8 mouse cellular contexts compared by ENCODE assay signal in the genomic region with DNA sequence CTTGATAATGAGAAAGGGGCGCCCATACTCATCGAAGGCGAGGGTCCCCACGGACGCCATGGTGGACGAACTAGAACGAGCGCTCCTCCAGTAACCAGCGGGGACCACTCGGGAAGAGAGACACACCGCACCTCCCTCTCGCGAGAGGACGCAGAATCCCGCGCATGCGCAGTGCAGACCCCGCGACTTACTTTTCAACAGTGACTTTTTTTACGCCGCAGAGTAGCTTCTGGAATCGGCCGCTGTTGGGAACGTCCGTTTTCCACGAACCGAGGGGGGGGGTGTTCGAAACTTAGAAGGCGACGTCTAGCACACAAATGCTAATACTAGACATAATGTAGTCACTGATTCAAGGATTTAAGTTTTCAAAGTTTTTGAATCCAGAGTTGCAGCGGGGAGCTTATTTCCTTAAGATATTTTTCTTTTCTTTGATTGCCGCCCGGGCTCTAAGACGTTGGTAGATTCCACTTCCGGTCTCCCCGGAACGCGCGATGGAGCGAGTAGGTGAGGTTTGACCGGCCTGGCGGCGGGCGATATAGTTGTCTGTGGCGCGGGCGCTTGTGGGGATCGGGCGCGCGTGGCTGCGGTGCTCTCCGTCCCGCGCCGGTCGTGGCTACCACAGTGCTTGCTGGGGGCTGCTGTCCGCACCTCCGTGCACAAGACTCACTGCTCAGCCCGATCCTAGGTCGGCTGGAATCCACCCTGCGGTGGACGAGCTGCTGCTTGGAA. TPM values are rescaled to one million over a fixed set of nuclear protein-coding genes. Genes with fewer than 3 reads are reported as not detected.
DNase-seq lines count a peak whose midpoint lies in the region; ATAC-seq and TF ChIP-seq lines count a peak whose summit lies in the region.

A gene (minus strand): TSS at position 159 of the 729 bp plus-strand sequence.
A gene (plus strand): TSS at position 207 of the 729 bp plus-strand sequence.

- peak; percentile 99 for DNase-seq in A20 (ENCODE audit: low read depth, low spot score)
- peak; percentile 97 to 99 for DNase-seq in heart, adult 9 months (ENCODE audit: low spot score in 2 of 2)
- peak; percentile 96 to 99 for DNase-seq in monocyte, adult 2 months (ENCODE audit: low read depth in 1 of 2, low spot score in 2 of 2)
- peak; percentile 98 for DNase-seq in spleen, postnatal 36 days (ENCODE audit: low spot score in 2 of 2)

- peak; percentile 91 for ATAC-seq in kidney, embryonic 14.5 days (ENCODE audit: low FRiP score, low TSS enrichment)
- ATAC-seq in limb, embryonic 15.5 days (ENCODE audit: insufficient number of reproducible peaks, low FRiP score, low TSS enrichment, low read depth), result peak; percentile 85

- no peaks in the 10 kb centered on the region for H3K9me3 ChIP-seq in kidney, embryonic 14.5 days (ENCODE audit: control insufficient read depth, low read length)
- H3K9me3 ChIP-seq in limb, embryonic 15.5 days, result no peaks in the 10 kb centered on the region

- no peaks in the 10 kb centered on the region for H3K27me3 ChIP-seq in kidney, embryonic 14.5 days (ENCODE audit: control insufficient read depth, insufficient read depth, low read length)
- no peaks in the 10 kb centered on the region for H3K27me3 ChIP-seq in limb, embryonic 15.5 days

- under 1% methylated on average over 63 of the region's 63 CpGs for WGBS in kidney, embryonic 14.5 days
- under 1% methylated on average over 63 of the region's 63 CpGs for WGBS in limb, embryonic 15.5 days

- no peak for TF ChIP-seq CTCF in bone marrow macrophage, adult 2 months (IDR thresholded peaks at IDR 0.05; ENCODE audit: low read depth, low read length)
- no peak for TF ChIP-seq CTCF in embryonic fibroblast, embryonic 13.5 days (IDR thresholded peaks at IDR 0.05; ENCODE audit: borderline replicate concordance, insufficient read depth, low read length)

- H3K4me2 ChIP-seq in kidney, embryonic 14.5 days (replicated peaks; ENCODE audit: low read depth, low read length), result peak within 1 kb of the TSS; percentile 84
- H3K4me2 ChIP-seq in limb, embryonic 15.5 days, result peak within 1 kb of the TSS; percentile 84

- peak within 1 kb of the TSS; percentile 71 for H3K4me3 ChIP-seq in bone marrow macrophage, adult 2 months (ENCODE audit: insufficient read depth, low read length)
- H3K4me3 ChIP-seq in embryonic fibroblast, embryonic 13.5 days (ENCODE audit: insufficient read depth, low read length), result peak within 1 kb of the TSS; percentile 97
- H3K4me3 ChIP-seq in kidney, embryonic 14.5 days (ENCODE audit: low read length), result peak within 1 kb of the TSS; percentile 67
- H3K4me3 ChIP-seq in limb, embryonic 15.5 days, result peak within 1 kb of the TSS; percentile 74

- TF ChIP-seq POLR2A in bone marrow macrophage, adult 2 months (IDR thresholded peaks at IDR 0.05; ENCODE audit: borderline replicate concordance, low read depth, low read length), result peak; percentile 64; the same call in 1 of the 2 replicates
- TF ChIP-seq POLR2A in embryonic fibroblast, embryonic 13.5 days (IDR thresholded peaks at IDR 0.05; ENCODE audit: low read depth, low read length), result peak; percentile 94

- peak within 1 kb of the TSS; percentile 81 for H3K27ac ChIP-seq in bone marrow macrophage, adult 2 months (ENCODE audit: insufficient read depth, low read depth, low read length)
- peak within 1 kb of the TSS; percentile 80 for H3K27ac ChIP-seq in embryonic fibroblast, embryonic 13.5 days (ENCODE audit: insufficient read depth, low read length)
- H3K27ac ChIP-seq in kidney, embryonic 14.5 days (ENCODE audit: low read depth, low read length), result peak within 1 kb of the TSS; percentile 82
- peak within 1 kb of the TSS; percentile 97 for H3K27ac ChIP-seq in limb, embryonic 15.5 days

- peaks cover 14% of the 10 kb centered on the region; the same call in 1 of the 2 replicates for H3K36me3 ChIP-seq in kidney, embryonic 14.5 days (ENCODE audit: control insufficient read depth, insufficient read depth, low read length)
- peaks cover 6% of the 10 kb centered on the region; the same call in 1 of the 2 replicates for H3K36me3 ChIP-seq in limb, embryonic 15.5 days

- H3K9ac ChIP-seq in kidney, embryonic 14.5 days (ENCODE audit: low read depth, low read length), result peak within 1 kb of the TSS; percentile 82
- H3K9ac ChIP-seq in limb, embryonic 15.5 days, result peak within 1 kb of the TSS; percentile 83

- H3K4me1 ChIP-seq in bone marrow macrophage, adult 2 months (ENCODE audit: control insufficient read depth, insufficient read depth, low read length), result peaks cover 22% of the 10 kb centered on the region
- peaks cover 4% of the 10 kb centered on the region; the same call in 1 of the 2 replicates for H3K4me1 ChIP-seq in embryonic fibroblast, embryonic 13.5 days (ENCODE audit: control insufficient read depth, insufficient read depth, low read length)
- H3K4me1 ChIP-seq in kidney, embryonic 14.5 days (ENCODE audit: control insufficient read depth, insufficient read depth, low read length), result peaks cover 17% of the 10 kb centered on the region
- H3K4me1 ChIP-seq in limb, embryonic 15.5 days, result peaks cover 22% of the 10 kb centered on the region

RNA-seq across cellular contexts. Expression of the first gene that starts in this region (rescaled TPM):
- 135 and 148 TPM in 2 replicates for polyA plus RNA-seq in bone marrow macrophage, adult 2 months (2012; ENCODE audit: insufficient read depth, insufficient read length, missing spikeins)
- polyA plus RNA-seq in embryonic fibroblast, embryonic 13.5 days (2011; ENCODE audit: insufficient read length, low read depth, missing spikeins), result 275 and 323 TPM in 2 replicates
- polyA plus RNA-seq in kidney, embryonic 14.5 days (2014; fragmentation: Nextera tagmentation; extraction: Ambion mirVana), result 639 and 654 TPM in 2 replicates
- 450 and 453 TPM in 2 replicates for polyA plus RNA-seq in limb, embryonic 15.5 days (2015; fragmentation: Nextera tagmentation; extraction: Ambion mirVana)

RNA-seq across cellular contexts. Expression of the second gene that starts in this region (rescaled TPM):
- 14.4 and 17.3 TPM in 2 replicates for polyA plus RNA-seq in bone marrow macrophage, adult 2 months (2012; ENCODE audit: insufficient read depth, insufficient read length, missing spikeins)
- 9.7 and 10.6 TPM in 2 replicates for polyA plus RNA-seq in embryonic fibroblast, embryonic 13.5 days (2011; ENCODE audit: insufficient read length, low read depth, missing spikeins)
- 12.3 and 13.1 TPM in 2 replicates for polyA plus RNA-seq in kidney, embryonic 14.5 days (2014; fragmentation: Nextera tagmentation; extraction: Ambion mirVana)
- polyA plus RNA-seq in limb, embryonic 15.5 days (2015; fragmentation: Nextera tagmentation; extraction: Ambion mirVana), result 12.5 and 14.3 TPM in 2 replicates

Comparison
In these comparisons a context has a peak if more than half of its experiments do, and no peak if none do; other contexts are left out.
1. Peak in every context shown above with its lines: DNase-seq, ATAC-seq, H3K4me3 ChIP-seq and H3K27ac ChIP-seq.